Mouse (Mus musculus) lung, adult 18-20 months (tissue): ENCODE measurements around the gene Acacb.

Source experiments
- DNase-seq, 2 experiments: peaks; one replicate each; pipeline ENCODE4 v3.0.0; 2022; ENCODE audit warnings: mixed read lengths in 2 of 2

Gene Acacb

DNA sequence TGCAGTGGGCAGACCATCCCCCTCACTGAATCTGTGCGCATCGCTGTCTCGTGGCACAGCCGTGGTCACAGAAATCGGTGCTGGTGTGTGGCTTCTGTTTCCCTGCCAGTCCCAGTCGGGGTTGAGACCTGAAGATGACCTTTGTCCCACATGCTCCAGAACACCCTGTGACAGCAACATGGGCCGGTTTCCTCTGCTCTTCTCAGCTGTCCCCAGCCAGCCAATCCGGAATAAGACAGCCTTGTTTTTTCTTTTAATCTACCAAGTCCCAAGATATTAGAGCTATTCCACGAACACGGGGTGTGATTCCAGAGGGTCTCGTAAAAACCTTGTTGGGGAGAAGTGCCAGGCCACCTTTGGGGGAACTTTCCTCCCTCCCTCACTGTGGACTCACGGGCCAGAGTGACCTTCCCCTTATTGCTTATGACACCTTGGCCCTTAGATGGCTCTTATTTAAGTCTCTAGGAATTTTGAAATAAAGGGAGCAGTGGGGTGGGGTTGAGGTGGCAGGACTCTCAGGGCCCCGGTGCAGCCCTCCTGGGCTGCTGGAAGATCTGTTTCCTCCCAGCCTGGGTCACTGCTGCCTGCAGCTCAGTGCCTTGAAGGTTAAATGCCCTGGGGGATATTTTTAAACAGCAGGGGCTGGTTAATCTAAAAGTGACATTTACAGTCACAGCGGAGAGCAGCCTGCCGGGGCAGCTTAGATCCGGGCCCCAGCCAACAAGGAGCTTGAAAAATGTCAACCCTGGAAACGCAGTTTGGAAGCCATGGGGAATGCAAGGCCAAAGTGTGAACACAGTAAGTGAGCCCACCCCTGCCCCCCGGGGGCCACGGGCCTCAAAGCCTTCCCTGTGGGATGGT, at the start of gene Acacb:
Gene Acacb (plus strand): TSS at position 508 of the 861 bp plus-strand sequence.
- no peak for DNase-seq

DNA sequence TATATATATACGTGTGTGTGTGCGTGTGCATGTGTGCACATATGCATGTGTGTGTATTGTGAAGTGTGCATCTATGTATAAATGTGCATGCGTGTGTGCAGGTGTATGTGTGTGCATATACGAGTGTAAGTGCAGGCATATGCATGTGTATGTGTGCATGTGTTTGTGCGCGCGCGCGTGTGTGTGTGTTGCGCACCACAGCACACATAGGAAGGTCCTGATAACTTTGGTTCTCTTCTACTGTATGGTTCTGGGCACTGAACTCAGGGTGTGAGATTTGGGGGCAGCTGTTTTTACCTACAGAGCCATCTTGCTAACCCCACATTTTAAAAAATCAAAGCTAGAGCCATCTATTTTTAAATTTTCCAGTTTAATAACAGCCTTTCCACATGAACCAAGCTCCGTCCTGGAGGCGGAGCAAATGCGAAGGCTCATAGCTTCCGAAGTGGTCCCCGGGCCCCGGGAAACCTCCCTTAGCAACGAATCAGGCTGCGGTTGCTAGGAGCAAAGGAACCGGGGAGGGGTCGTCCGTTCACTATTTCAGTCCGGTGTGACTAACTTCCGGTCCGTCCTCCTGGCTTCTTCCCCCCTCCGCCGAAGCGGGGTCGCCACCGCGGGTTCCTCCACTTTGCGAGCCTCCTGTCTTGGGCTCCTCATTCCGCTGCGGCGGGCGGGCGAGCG, 46.5 kb upstream of the Acacb start:
- peak; percentile 88 to 91 for DNase-seq

DNA sequence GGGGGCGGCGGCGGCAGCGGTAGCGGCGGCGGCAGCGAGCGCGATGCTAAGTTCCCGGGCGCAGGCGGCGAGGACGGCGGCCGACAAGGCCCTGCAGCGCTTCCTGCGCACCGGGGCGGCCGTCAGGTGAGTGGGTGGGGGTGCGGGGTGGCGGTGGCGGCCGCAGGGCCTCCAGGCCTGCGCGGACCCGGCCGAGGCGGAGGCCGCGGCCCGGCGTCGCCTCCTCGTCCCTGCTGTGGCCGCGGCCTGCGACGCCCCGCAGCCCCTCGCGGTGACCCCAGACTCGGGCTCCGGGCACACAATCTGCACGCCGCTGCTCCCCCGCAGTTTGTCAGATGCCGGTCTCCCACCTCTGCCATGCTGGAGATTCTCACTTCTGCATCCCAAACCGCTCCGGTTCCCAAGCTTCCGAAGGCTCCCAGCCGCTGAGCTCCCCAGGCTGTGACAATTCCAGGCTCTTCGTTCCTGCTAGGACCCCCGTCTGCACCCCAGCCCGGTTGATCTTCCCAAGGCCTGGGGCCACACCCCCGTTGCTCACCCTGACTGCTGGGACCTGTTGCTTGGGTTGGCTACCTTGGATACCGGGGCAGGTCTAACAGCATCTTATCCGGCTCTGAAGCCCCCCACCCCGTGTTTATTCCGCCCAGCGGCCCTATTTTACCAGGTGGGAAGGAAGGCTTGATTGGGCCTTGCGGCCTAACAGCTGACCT, 45.8 kb upstream of the Acacb start:
- DNase-seq = no peak

DNA sequence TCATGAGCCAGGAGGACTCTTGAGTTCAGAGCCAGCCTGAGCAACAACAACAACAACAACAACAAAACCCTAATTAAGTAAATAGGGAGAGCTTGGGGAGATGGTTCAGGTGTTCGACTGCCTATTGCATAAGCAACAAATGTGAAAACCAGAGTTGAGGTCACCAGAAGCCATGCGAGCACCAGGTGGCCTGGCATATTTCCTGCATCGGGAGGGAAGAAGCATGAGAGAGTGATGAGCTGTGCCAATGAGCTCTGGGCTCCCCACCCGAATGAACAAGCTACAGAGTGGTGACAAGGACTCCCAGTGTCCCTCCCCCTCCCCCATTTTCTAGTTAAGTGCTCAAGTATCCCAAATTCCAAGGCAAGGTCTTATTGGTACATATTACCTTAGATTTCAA, 44.5 kb upstream of the Acacb start:
- DNase-seq = no peak

DNA sequence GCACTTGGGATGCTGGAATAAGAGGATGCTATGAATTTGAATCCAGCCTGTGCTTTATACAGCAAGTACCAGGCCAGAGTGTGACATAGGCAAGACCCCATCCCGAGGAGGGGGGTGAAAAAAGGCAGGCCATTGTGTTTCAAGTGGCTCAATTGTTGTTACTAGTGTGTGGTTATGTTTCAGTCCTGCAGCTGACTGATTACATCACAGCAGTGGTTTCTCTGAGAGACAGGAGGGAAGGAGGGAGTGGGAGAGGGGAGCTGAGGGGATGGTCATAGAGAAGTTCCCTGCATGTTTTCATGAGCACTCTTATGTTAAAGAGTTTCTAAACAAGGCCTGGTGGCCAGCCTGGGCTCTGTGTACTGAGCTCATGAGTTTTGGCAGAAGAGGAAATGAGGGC, 43.5 kb upstream of the Acacb start:
- DNase-seq = no peak

DNA sequence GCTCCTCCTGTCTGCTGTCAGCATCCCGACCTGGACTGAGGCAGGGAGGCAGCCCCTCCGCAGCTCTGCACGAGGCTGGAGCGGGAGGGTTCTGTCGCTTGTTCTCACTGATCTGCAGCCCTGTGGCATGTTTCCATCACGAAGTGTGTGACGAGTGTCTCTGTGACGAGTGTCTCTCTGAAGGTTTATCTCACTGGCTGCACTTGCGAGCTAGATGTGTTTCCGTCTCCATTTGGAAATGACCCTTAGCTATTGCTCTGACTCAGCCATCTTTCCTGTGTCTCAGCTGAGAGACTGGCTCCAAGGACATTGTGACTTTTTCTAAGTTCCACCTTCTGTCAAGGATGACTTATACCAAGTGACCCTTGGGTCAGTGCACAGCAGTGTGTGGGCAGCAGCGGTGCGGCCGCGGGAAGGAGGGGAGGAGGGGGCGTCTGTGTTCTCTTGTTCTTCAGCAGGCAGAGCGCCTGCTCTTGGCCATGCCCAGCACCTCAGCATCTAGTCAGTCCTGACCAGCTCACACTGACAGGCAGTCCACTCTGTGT, 39.9 kb upstream of the Acacb start:
- DNase-seq = no peak

DNA sequence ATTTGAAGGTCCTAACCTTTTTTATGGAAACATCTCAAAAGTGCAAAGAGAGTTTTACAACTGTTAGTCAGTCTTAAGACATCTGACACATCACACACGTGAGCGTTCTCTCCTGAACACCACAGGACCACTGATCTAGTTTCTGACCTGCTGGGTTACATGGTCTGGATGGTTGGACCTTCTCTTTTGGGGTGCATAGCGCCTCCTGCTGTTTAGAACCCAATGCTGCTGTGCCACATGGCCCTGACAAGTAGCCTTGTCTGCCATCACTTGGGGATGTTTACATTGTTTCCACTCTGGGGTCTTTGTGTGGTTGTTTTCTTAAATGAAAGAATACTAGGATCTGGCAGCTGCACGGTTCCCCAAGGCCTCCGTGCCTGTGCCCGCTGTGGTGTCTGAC, 33.0 kb upstream of the Acacb start:
- DNase-seq = no peak

DNA sequence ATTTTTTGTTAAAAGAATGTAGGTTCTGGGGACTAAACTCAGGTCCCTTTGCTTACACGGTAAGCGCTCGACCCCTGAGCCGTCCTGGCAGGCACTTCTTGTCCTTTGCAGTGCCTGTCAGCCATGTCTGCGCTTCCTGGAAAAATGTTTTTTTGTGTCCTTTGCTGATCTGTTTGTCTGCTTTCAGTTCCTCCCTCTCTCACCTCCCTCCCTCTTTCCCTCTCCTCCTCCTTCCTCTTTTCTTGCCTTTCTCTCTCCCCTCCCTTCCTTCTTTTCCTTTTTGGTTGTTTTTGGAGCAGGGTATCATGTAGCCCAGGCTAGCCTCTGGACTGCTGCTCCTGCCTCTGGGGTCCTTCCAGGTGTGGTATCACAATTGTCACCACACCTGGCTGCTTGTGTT, 31.3 kb upstream of the Acacb start:
- no peak for DNase-seq

DNA sequence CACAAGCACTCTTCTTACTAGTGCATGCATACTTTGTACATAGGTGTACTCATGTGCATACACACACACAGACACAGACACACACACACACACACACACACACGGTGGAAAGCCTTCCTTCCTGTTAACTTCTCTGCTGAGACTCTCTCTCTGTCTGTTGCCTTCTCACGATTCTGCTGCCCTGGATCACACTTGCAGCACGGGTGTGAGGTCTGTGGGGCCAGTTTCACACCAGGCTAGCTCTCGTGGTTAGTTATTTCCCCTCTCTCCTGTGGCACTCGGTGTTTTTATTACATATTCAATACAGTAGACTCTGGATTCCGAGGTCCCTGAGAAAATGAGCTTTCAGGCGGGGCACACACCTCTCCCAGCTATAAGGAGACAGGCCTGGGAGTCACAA, 29.7 kb upstream of the Acacb start:
- no peak for DNase-seq

DNA sequence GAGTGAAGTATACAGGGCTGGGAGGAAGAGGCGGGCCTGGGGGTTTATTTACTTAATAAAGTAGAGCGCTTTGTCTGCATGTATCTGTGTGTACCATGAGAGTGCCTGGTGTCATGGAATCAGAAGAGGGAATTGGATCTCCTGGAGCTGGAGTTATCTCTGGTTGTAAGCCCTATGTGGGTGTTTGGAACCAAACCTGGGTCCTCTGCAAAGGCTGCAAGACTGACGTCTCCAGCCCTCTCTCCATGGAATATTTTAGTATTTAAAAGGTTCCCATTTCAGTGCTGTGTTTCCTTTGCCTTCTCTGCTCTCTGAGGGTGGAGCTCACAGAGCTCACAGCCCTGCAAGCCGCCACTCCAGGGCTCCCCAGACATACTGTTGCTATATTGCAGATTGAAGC, 26.5 kb upstream of the Acacb start:
- no peak for DNase-seq

DNA sequence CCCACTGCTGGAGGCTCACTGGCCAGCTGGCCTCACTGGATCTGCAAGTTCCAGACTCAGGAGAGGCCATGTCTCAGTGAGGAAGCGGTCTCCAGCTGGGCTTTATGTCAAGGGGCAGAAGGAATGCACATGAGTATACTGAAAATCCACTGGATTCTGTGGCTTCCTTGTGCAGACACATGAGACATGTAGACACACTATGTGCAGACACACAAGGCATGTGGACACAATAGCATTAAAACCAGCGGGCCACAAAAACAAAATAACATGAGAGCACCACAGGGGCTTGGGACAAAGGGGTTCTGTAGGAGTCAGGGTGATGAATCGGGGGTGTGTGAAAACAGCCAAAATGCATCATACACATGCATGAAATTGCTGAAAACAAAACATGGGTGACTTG, 20.3 kb upstream of the Acacb start:
- DNase-seq = no peak

DNA sequence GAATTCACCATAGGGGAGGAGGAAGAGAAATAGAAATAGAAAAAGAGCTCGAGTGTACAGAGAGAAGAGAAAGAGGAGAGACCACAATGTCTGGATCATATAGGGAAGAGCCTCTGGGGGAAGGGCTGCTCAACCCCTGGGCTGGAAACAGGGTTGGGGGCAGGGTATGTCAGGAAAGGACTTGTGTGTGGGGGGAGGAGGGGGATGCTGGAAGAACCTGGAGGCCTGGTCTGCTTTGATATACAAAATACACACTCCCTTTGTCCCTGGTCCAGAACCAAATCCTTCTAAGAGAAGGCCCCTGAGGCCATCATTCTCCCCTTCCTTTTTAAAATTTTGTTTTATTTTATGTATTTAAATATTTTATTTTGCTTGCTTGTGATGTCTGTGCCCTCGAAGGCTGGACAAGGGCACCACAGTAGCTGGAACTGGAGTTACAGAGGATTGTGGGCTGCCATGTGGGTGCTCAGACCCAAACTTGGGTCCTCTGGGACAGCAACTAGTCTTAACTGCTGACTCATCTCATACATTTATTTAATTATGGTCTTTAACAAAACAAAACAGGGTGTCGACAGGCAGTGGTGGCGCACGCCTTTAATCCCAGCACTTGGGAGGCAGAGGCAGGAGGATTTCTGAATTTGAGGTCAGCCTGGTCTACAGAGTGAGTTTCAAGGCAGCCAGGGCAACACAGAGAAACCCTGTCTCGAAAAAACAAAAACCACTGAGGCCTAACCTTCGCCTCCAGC, 19.7 kb upstream of the Acacb start:
- DNase-seq = no peak

DNA sequence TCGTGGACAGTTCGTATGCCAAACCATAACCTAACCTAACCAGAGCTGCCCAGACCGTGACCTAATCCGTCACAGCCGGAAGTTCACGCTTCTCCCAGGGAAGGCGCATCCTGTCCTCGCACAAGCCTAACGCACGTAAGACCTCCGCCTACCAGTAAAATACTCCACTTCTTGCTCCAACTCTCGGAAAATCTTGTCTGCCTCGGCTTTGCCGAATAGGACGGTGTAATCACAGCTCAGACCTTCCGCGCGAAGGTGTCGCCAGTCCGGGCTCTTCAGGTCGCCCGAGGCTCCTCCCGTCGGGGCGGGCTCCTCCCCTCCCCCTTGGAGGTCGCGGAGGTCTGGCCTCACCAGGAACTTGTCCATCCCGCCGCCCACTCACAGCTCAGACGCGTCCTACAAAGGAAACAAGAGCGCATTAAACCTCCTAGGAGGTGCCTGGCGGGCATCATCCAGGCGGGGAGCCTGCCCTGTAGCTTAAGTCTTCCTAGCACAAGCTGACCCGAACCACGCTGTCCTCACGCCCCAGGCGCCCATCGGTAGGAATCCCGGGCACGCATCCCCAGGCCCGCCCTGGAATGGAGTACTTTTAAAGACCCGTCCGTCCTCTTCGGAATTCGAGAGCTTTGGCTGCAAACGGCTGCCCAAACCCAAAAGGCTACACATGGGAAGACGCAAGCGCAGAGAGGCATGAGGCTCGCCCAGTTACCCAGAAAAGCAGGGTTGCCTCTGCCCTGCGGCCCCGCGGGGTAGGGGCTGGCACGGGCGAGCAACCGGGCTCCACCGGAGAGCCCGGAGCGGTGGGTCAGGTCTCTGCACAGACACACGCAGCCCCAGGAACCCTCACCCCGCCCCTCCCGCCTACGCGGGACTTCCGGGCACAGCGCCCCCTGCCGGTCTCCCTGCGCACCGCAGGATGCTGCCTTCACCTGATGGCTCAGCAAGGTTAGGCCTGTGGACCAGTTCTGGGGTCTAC, 18.7 kb upstream of the Acacb start, which contains the start of gene Alkbh2:
Gene Alkbh2 (minus strand): TSS at position 845 of the 976 bp plus-strand sequence.
- peak; percentile 76 to 78 for DNase-seq

DNA sequence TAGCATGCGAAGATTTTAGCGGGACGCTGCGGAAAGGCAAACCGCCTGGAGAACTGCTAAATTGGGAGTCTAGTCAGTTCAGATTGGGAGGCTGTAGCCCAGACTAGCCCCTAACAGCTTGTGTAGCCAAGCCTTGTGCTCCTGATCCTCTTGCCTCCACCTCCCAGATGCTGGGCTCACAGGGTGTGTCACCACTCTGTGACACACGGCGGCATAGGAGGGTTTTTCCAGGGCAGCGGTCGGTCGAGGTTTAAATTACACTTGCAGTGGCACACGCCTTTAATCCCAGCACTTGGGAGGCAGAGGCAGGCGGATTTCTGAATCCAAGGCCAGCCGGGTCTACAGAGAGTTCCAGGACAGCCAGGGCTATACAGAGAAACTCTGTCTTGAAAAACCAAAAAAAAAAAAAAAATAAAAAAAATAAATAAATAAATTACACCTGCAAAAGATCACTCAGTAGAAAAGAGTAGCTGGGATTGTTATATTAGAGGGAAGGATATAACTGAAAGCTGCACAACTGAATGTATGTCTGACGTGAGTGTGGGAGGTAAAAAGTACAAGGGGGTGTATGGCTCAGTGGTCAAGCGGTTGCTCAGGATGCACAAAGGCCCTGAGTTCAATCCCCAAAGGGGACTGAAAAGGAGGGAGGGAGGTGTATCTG, 16.7 kb upstream of the Acacb start:
- DNase-seq = no peak

DNA sequence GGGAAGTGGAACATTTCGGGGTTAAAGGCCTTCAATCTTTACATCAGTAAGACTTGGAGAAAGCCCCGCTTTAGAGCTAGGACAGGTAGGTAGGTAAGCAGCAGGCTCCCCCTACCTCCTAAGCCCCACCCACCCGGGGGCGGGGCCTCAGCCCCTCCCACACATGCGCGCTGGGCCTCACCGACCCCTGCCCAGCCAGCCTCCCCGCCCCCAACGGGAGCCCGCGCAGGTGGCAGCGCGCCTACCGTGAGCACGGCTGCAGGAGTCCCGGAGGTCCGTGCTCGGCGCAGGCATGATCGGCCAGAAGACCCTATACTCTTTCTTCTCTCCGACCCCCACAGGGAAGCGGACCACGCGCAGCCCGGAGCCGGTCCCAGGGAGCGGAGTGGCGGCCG, 16.1 kb upstream of the Acacb start, which contains the start of gene Ung:
Gene Ung (plus strand): TSS at position 176 of the 395 bp plus-strand sequence.
- DNase-seq = peak; percentile 28 to 31

DNA sequence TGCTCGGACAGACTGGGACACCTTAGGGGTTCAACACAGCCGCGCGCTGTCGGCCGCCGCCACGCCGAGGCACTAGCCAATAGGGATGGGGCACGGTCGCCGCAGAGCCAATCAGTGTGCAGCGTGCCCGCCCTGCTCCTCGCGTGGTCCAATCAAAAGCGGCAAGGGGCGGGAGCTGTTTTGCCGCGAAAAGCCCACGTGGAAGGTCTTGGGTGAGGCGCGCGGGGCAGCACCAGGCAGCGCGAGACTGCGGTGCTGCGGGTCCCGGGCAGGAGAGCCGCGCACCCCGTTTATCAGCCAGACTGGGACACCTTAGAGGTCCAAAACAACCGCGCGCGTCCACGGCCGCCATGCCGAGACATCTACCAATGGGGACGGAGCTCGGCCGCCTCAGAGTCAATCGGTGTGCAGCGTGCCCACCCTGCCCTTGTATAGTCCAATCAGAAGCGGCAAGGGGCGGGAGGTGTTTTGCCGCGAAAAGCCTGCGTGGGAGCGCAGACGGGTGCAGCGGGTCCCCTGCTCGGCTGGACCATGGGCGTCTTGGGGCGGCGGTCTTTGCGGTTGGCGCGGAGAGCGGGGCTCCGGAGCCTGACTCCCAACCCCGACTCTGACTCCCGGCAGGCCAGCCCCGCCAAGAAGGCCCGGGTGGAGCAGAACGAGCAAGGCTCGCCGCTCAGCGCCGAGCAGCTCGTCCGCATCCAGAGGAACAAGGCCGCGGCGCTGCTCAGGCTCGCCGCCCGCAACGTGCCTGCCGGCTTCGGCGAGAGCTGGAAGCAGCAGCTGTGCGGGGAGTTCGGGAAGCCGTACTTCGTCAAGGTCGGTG, 15.4 kb upstream of the Acacb start:
- peak; percentile 91 for DNase-seq

DNA sequence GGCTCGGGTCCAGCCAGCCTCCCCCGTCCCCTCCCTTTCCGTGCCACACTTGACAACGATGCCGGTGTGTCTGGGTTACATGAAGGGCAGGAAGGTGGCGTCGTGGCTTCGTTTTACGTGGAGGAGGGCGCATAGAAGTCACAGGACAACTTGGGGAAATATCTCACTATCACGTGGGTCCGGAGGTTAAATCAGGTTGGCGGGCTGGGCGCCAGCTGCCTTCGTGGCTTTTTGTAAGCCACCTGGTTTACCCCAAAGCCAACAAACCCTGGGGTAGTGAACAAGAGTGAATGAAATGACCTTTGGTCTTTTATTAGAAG, 14.9 kb upstream of the Acacb start:
- peak; percentile 55 to 64 for DNase-seq

DNA sequence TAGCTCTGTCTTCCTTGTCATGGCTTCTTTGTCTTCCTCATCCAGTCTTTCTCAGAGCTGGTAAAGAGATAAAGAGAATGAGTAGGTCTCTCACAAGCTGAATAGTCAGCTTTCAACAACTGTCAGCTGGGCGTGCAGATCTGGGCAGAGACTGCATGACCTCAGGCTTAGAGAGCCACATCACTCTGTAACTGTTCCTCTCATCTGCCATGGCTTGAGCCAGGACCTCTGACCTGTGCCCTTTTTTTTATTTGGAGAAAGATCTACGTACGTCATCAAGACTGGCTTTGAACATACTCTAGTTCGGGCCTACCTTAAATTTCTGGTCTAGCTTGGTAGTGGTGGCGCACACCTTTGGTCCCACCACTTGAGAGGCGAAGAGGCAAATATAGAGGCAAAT, 13.5 kb upstream of the Acacb start:
- DNase-seq = no peak

DNA sequence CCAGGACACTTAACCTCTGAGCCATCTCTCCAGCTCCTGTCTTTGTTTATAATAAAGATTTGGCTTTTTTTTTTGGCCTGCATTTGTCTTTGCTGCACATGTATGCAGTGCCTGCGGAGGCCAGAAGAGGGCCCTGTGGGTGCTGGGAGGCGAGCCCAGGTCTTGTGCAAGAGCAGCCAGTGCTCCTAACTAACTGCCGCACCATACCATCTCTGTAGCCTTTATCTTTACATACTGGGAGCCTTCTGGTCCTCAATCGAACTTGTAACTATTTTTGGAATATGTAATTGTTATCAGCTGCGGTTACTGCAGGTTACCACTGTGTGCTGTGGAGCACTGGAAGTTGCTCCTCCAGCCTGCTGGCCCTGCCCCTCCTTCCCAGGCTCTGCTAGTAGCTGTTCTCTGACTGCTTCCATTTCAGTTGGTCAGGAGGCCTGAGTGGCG, 12.2 kb upstream of the Acacb start:
- peak; percentile 59 to 71 for DNase-seq

DNA sequence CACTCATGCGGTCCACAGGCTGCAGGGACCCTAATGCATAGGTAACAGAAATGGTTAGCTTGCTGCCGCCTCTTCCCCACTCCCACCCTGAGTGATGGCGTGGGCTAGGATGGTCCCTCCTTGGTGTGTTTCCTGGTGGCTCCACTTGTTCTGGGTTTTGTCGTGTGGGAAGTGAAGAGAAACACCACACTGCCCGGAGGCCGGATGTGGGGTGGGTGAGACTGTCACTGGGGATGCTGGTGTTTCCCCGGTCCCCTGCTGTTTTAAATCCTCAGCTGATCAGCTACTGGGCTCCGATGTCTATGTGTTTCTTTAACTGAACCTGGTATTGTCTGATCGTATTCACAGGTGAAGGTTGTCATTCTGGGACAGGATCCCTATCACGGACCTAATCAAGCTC, 10.8 kb upstream of the Acacb start:
- no peak for DNase-seq
